In the genomic region with DNA sequence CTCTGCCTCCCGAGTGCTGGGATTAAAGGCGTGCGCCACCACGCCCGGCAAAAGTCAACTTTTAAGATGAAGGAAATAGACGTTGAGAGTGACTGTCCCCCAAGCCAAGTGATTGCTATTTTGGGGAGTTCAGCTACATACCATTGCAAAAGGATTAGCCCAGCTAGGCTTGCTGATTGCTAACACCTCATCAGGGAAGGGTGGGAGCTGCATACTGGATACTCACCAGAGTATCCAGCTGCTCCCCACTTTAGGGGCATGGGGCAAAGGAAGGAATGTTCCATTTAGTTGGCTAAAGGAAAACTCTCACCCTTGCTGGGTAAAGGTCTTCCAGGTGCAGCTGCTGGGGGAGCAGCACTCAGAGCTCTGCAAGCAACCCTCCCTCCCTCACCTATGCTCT, we compare ENCODE assay signal across 36 mouse cellular contexts.
"Had no signal": no experiment of that assay in that cellular context is flagged by ENCODE, and none has a peak within 500 bp of the region (broad histone marks: within the 10 kb centered on the region; RNA-seq: fewer than 3 reads in every experiment).

No protein-coding gene starts in this region.

- H3K4me3 ChIP-seq: heart, adult 2 months; heart, embryonic 10.5 days; heart, embryonic 12.5 days; heart, embryonic 13.5 days; heart, embryonic 15.5 days; hindbrain, embryonic 10.5 days; hindbrain, embryonic 12.5 days; hindbrain, embryonic 13.5 days; hindbrain, embryonic 15.5 days; intestine, embryonic 15.5 days; kidney, embryonic 15.5 days; layer of hippocampus, adult 2 months had no signal

- H3K4me2 ChIP-seq: heart, embryonic 11.5 days; heart, embryonic 12.5 days; heart, embryonic 13.5 days; heart, embryonic 15.5 days; hindbrain, embryonic 12.5 days; hindbrain, embryonic 13.5 days; hindbrain, embryonic 14.5 days; hindbrain, embryonic 15.5 days; intestine, embryonic 15.5 days; kidney, embryonic 15.5 days had no signal

- H3K27ac ChIP-seq: heart, adult 2 months; heart, embryonic 10.5 days; heart, embryonic 13.5 days; heart, embryonic 15.5 days; hindbrain, embryonic 10.5 days; hindbrain, embryonic 12.5 days; hindbrain, embryonic 13.5 days; hindbrain, embryonic 14.5 days; hindbrain, embryonic 15.5 days; hindbrain, postnatal 0 days; intestine, embryonic 15.5 days; kidney, embryonic 15.5 days; kidney, postnatal 0 days; layer of hippocampus, adult 2 months had no signal

- ATAC-seq: hindbrain, embryonic 16.5 days; hindbrain, postnatal 0 days; inflammation-experienced regulatory T-cells, adult 6 months; intestine, embryonic 15.5 days; intestine, embryonic 16.5 days; intestine, postnatal 0 days had no signal

- H3K27me3 ChIP-seq: heart, embryonic 12.5 days; heart, embryonic 13.5 days; heart, embryonic 15.5 days; hindbrain, embryonic 12.5 days; hindbrain, embryonic 13.5 days; hindbrain, embryonic 15.5 days; intestine, embryonic 15.5 days; kidney, embryonic 15.5 days had no signal

- H3K4me1 ChIP-seq: heart, embryonic 10.5 days; heart, embryonic 12.5 days; hindbrain, embryonic 10.5 days; intestine, embryonic 15.5 days had no signal

- H3K9ac ChIP-seq: heart, embryonic 12.5 days; heart, embryonic 13.5 days; heart, embryonic 15.5 days; hindbrain, embryonic 12.5 days; hindbrain, embryonic 13.5 days; hindbrain, embryonic 14.5 days; hindbrain, embryonic 15.5 days; intestine, embryonic 15.5 days; kidney, embryonic 15.5 days had no signal

- H3K9me3 ChIP-seq: heart, embryonic 10.5 days; heart, embryonic 12.5 days; heart, embryonic 13.5 days; heart, embryonic 15.5 days; hindbrain, embryonic 10.5 days; hindbrain, embryonic 12.5 days; hindbrain, embryonic 13.5 days; hindbrain, embryonic 15.5 days; intestine, embryonic 15.5 days; kidney, embryonic 15.5 days had no signal

- DNase-seq: heart, adult 18-20 months; heart, adult 2 months; heart, postnatal 10 days; heart, postnatal 14 days; heart, postnatal 36 days; heart, postnatal 4 days; kidney, adult 11 months; kidney, adult 18-20 months; kidney, adult 2 months; kidney, adult 8-10 months; kidney, adult 9 months; kidney, postnatal 10 days; kidney, postnatal 14 days; kidney, postnatal 25 days; kidney, postnatal 36 days; kidney, postnatal 4 days; layer of hippocampus, adult 9-11 months had no signal
